Mouse (Mus musculus): Measurements from ENCODE around the gene Mical2. TPM values are rescaled to one million over a fixed set of nuclear protein-coding genes. Genes with fewer than 3 reads are reported as not detected.

Mical2 gene
- polyA plus RNA-seq, 1 experiment from 2014 or later = 140 TPM

- Histone ChIP-seq H3K27ac (replicated peaks in 1 of 2; ENCODE audit: control insufficient read depth in 1 of 2, insufficient read depth in 1 of 2, low read depth in 2 of 2, low read length in 2 of 2) (peak overlapping the region; percentile 56 to 71), H3K4me3 (ENCODE audit: control insufficient read depth in 1 of 2, insufficient read depth in 1 of 2, low read depth in 1 of 2, low read length in 2 of 2) (no peak overlapping the region), H3K36me3 (ENCODE audit: control insufficient read depth, insufficient read depth, low read length) (peaks cover 69% of the 10 kb centered on the region), H3K27me3 (ENCODE audit: control insufficient read depth, insufficient read depth, low read length) (no peaks in the 10 kb centered on the region), H3K4me1 (ENCODE audit: control insufficient read depth in 2 of 2, insufficient read depth in 2 of 2, low read length in 2 of 2) (peaks cover 58 to 88% of the 10 kb centered on the region in 2 experiments), H3K4me2 (ENCODE audit: low read length) (no peak overlapping the region), H3K9ac (ENCODE audit: low read length) (no peak overlapping the region), H3K9me3 (ENCODE audit: control insufficient read depth, low read length) (no peaks in the 10 kb centered on the region)
- ATAC-seq (ENCODE audit: insufficient number of reproducible peaks, insufficient read depth, low FRiP score, low read depth) = no peak
- 41% methylated on average over 4 of the region's 4 CpGs for WGBS
Observed at GRCm38 (mm10) chr7:112278648-112279047, 53.0 kb downstream of the Mical2 start.

DNA sequence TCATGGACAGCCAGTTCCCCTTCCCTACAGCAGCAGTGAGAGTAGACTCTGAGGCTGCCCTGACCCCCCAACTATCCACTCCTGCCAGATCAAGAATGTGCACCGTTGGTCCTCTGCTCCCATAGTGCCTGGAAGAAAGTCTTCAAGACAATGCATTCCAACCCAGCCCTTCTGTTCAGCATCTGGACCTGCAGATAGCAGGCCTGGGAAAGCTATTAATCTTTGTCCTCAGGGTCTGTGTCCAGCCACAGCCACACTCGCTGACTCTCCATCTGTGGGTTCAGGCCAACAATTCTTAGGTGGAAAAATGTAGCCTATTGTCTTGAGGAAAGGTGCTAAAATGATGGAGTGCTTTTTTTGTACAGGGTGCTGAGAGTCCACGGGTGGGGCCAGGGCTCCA lies 54.8 kb downstream of the Mical2 start:
- Histone ChIP-seq H3K9ac (ENCODE audit: low read length) (peak overlapping the region; percentile 44), H3K27ac (replicated peaks in 1 of 2; ENCODE audit: control insufficient read depth in 1 of 2, insufficient read depth in 1 of 2, low read depth in 2 of 2, low read length in 2 of 2) (peak overlapping the region; percentile 56 to 74), H3K36me3 (ENCODE audit: control insufficient read depth, insufficient read depth, low read length) (peaks cover 63% of the 10 kb centered on the region), H3K27me3 (ENCODE audit: control insufficient read depth, insufficient read depth, low read length) (no peaks in the 10 kb centered on the region), H3K4me3 (ENCODE audit: control insufficient read depth in 1 of 2, insufficient read depth in 1 of 2, low read depth in 1 of 2, low read length in 2 of 2) (no peak overlapping the region), H3K4me2 (ENCODE audit: low read length) (no peak overlapping the region), H3K9me3 (ENCODE audit: control insufficient read depth, low read length) (no peaks in the 10 kb centered on the region), H3K4me1 (ENCODE audit: control insufficient read depth in 2 of 2, insufficient read depth in 2 of 2, low read length in 2 of 2) (peaks cover 47 to 87% of the 10 kb centered on the region in 2 experiments)
- no peak; the same call in 1 of the 2 replicates for ATAC-seq (ENCODE audit: insufficient number of reproducible peaks, insufficient read depth, low FRiP score, low read depth)
- 16% methylated on average over 3 of the region's 3 CpGs for WGBS

GRCm38 (mm10) chr7:112283606-112284310 lies 58.1 kb downstream of the Mical2 start:
- H3K27me3 ChIP-seq (ENCODE audit: control insufficient read depth, insufficient read depth, low read length) = no peaks in the 10 kb centered on the region
- no peak overlapping the region for H3K4me2 ChIP-seq (ENCODE audit: low read length)
- H3K4me1 ChIP-seq (ENCODE audit: control insufficient read depth in 2 of 2, insufficient read depth in 2 of 2, low read length in 2 of 2) = peaks cover 48 to 87% of the 10 kb centered on the region in 2 experiments
- ATAC-seq (ENCODE audit: insufficient number of reproducible peaks, insufficient read depth, low FRiP score, low read depth) = no peak
- no peaks in the 10 kb centered on the region for H3K9me3 ChIP-seq (ENCODE audit: control insufficient read depth, low read length)
- no peak overlapping the region for H3K4me3 ChIP-seq (ENCODE audit: control insufficient read depth in 1 of 2, insufficient read depth in 1 of 2, low read depth in 1 of 2, low read length in 2 of 2)
- H3K27ac ChIP-seq (replicated peaks in 1 of 2; ENCODE audit: control insufficient read depth in 1 of 2, insufficient read depth in 1 of 2, low read depth in 2 of 2, low read length in 2 of 2) = peak overlapping the region in 1 of 2 experiments; percentile 38; a peak in 2 of 4 replicates
- peaks cover 55% of the 10 kb centered on the region for H3K36me3 ChIP-seq (ENCODE audit: control insufficient read depth, insufficient read depth, low read length)
- no peak overlapping the region for H3K9ac ChIP-seq (ENCODE audit: low read length)
- WGBS = 77% methylated on average over 9 of the region's 9 CpGs

DNA sequence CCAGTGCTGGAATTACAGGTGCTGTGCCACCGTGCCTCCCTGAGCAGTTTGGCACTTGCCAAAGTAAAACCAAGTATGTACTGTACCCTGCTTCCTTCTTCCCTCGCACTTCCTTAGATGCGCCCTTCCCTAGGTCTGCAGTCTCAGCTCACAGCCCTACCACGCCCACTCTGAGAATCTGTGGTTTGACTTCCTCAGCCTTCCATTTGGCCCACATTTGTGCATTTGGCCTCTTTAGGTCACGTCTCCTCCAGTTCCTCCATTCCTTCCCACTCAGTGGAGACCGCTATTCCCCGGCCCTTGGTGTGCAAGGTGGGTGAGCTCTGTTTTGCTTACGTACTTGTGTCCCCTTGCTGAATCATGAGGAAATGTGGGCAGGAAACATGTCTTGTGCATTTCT lies 59.9 kb downstream of the Mical2 start:
- Histone ChIP-seq H3K27ac (replicated peaks in 1 of 2; ENCODE audit: control insufficient read depth in 1 of 2, insufficient read depth in 1 of 2, low read depth in 2 of 2, low read length in 2 of 2) (peak overlapping the region; percentile 3 to 95; a peak in 3 of 4 replicates), H3K4me1 (ENCODE audit: control insufficient read depth in 2 of 2, insufficient read depth in 2 of 2, low read length in 2 of 2) (peaks cover 53 to 87% of the 10 kb centered on the region in 2 experiments), H3K9me3 (ENCODE audit: control insufficient read depth, low read length) (no peaks in the 10 kb centered on the region), H3K4me3 (ENCODE audit: control insufficient read depth in 1 of 2, insufficient read depth in 1 of 2, low read depth in 1 of 2, low read length in 2 of 2) (no peak overlapping the region), H3K9ac (ENCODE audit: low read length) (no peak overlapping the region; the same call in 1 of the 2 replicates), H3K4me2 (ENCODE audit: low read length) (no peak overlapping the region), H3K36me3 (ENCODE audit: control insufficient read depth, insufficient read depth, low read length) (peaks cover 54% of the 10 kb centered on the region), H3K27me3 (ENCODE audit: control insufficient read depth, insufficient read depth, low read length) (no peaks in the 10 kb centered on the region)
- WGBS = 87% methylated on average over 8 of the region's 8 CpGs
- ATAC-seq (ENCODE audit: insufficient number of reproducible peaks, insufficient read depth, low FRiP score, low read depth) = no peak

- WGBS = 60% methylated on average over 5 of the region's 5 CpGs
- no peak for ATAC-seq (ENCODE audit: insufficient number of reproducible peaks, insufficient read depth, low FRiP score, low read depth)
- Histone ChIP-seq H3K27ac (replicated peaks in 1 of 2; ENCODE audit: control insufficient read depth in 1 of 2, insufficient read depth in 1 of 2, low read depth in 2 of 2, low read length in 2 of 2) (peak overlapping the region; percentile 75 to 95), H3K9me3 (ENCODE audit: control insufficient read depth, low read length) (no peaks in the 10 kb centered on the region), H3K36me3 (ENCODE audit: control insufficient read depth, insufficient read depth, low read length) (peaks cover 29% of the 10 kb centered on the region), H3K27me3 (ENCODE audit: control insufficient read depth, insufficient read depth, low read length) (no peaks in the 10 kb centered on the region), H3K4me3 (ENCODE audit: control insufficient read depth in 1 of 2, insufficient read depth in 1 of 2, low read depth in 1 of 2, low read length in 2 of 2) (no peak overlapping the region), H3K9ac (ENCODE audit: low read length) (peak overlapping the region; percentile 52), H3K4me2 (ENCODE audit: low read length) (no peak overlapping the region), H3K4me1 (ENCODE audit: control insufficient read depth in 2 of 2, insufficient read depth in 2 of 2, low read length in 2 of 2) (peaks cover 50 to 93% of the 10 kb centered on the region in 2 experiments)
Observed at GRCm38 (mm10) chr7:112288352-112289107, 62.9 kb downstream of the Mical2 start.

GRCm38 (mm10) chr7:112289514-112289913 lies 63.9 kb downstream of the Mical2 start:
- H3K9me3 ChIP-seq (ENCODE audit: control insufficient read depth, low read length) = no peaks in the 10 kb centered on the region
- H3K4me1 ChIP-seq (ENCODE audit: control insufficient read depth in 2 of 2, insufficient read depth in 2 of 2, low read length in 2 of 2) = peaks cover 57 to 90% of the 10 kb centered on the region in 2 experiments
- 23% methylated on average over 5 of the region's 5 CpGs for WGBS
- H3K27ac ChIP-seq (replicated peaks in 1 of 2; ENCODE audit: control insufficient read depth in 1 of 2, insufficient read depth in 1 of 2, low read depth in 2 of 2, low read length in 2 of 2) = peak overlapping the region; percentile 75 to 95
- no peak overlapping the region for H3K4me3 ChIP-seq (ENCODE audit: control insufficient read depth in 1 of 2, insufficient read depth in 1 of 2, low read depth in 1 of 2, low read length in 2 of 2)
- H3K9ac ChIP-seq (ENCODE audit: low read length) = peak overlapping the region; percentile 52
- no peaks in the 10 kb centered on the region for H3K27me3 ChIP-seq (ENCODE audit: control insufficient read depth, insufficient read depth, low read length)
- ATAC-seq (ENCODE audit: insufficient number of reproducible peaks, insufficient read depth, low FRiP score, low read depth) = peak; percentile 30; the same call in 1 of the 2 replicates
- H3K4me2 ChIP-seq (ENCODE audit: low read length) = peak overlapping the region; percentile 30
- peaks cover 33% of the 10 kb centered on the region for H3K36me3 ChIP-seq (ENCODE audit: control insufficient read depth, insufficient read depth, low read length)

DNA sequence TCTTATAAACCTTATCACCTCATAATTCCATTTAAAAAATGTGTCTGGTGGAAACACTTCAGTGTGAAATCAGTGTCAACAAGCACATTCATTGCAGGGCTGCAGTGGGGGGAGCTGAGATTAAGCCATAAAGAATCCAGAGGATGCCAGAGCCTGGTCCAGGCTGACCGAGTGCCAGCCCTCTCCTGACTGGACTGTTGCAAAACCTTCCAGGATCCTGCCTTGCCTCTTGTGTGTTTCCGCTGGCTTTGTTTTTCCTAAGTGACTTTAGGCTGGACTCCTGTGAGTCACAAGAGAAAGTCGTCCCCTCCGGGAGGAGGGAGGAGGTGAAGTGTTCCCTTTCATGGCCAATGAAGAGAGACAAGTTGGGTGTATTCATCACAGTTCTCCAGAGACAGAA lies 64.3 kb downstream of the Mical2 start:
- ATAC-seq (ENCODE audit: insufficient number of reproducible peaks, insufficient read depth, low FRiP score, low read depth) = peak; percentile 70
- Histone ChIP-seq H3K9ac (ENCODE audit: low read length) (peak overlapping the region; percentile 52), H3K4me1 (ENCODE audit: control insufficient read depth in 2 of 2, insufficient read depth in 2 of 2, low read length in 2 of 2) (peaks cover 58 to 89% of the 10 kb centered on the region in 2 experiments), H3K4me3 (ENCODE audit: control insufficient read depth in 1 of 2, insufficient read depth in 1 of 2, low read depth in 1 of 2, low read length in 2 of 2) (no peak overlapping the region), H3K36me3 (ENCODE audit: control insufficient read depth, insufficient read depth, low read length) (peaks cover 30% of the 10 kb centered on the region), H3K27me3 (ENCODE audit: control insufficient read depth, insufficient read depth, low read length) (no peaks in the 10 kb centered on the region), H3K4me2 (ENCODE audit: low read length) (peak overlapping the region; percentile 30), H3K27ac (replicated peaks in 1 of 2; ENCODE audit: control insufficient read depth in 1 of 2, insufficient read depth in 1 of 2, low read depth in 2 of 2, low read length in 2 of 2) (peak overlapping the region; percentile 75 to 95), H3K9me3 (ENCODE audit: control insufficient read depth, low read length) (no peaks in the 10 kb centered on the region)
- WGBS = 0% methylated on average over 4 of the region's 4 CpGs

Measured in heart, embryonic 14.5 days (tissue).